Mouse (Mus musculus) stomach, postnatal 0 days (tissue): ENCODE data around the gene Nckipsd. TPM values are rescaled to one million over a fixed set of nuclear protein-coding genes. Genes with fewer than 3 reads are reported as not detected.

Experiments used
- ATAC-seq: fragments of 200-750 bp; cut with Nextera tagmentation; 2 replicates; pipeline ENCODE4 v1.8.0; 2017; ENCODE audit not compliant: low FRiP score, low TSS enrichment
- DNase-seq: peaks from one replicate; pipeline ENCODE4 v3.0.0-alpha.2; 2016; ENCODE audit warnings: low spot score
- H3K27ac ChIP-seq: fragments of 300-500 bp; sonication (generic); replicated peaks from 2 replicates; pipeline ENCODE4 v1.5.1; 2014; ENCODE audit warnings: mild to moderate bottlenecking, control low read depth
- H3K27me3 ChIP-seq: fragments of 300-500 bp; sonication (generic); 2 replicates; pipeline ENCODE4 v1.6.1; 2014; ENCODE audit warnings: low read length; ENCODE audit not compliant: control insufficient read depth, insufficient read depth
- H3K36me3 ChIP-seq: fragments of 300-500 bp; sonication (generic); 2 replicates; pipeline ENCODE4 v1.6.1; 2014; ENCODE audit warnings: low read length, mixed read lengths; ENCODE audit not compliant: control insufficient read depth, insufficient read depth
- H3K4me1 ChIP-seq: fragments of 300-500 bp; sonication (generic); replicated peaks from 2 replicates; pipeline ENCODE4 v1.6.1; 2014; ENCODE audit warnings: antibody characterized with exemption; ENCODE audit not compliant: control insufficient read depth, insufficient read depth
- H3K4me2 ChIP-seq: fragments of 300-500 bp; sonication (generic); replicated peaks from 2 replicates; pipeline ENCODE4 v1.6.1; 2014; ENCODE audit warnings: low read depth, mild to moderate bottlenecking, control low read depth, moderate library complexity
- H3K4me3 ChIP-seq: fragments of 300-500 bp; sonication (generic); 2 replicates; pipeline ENCODE4 v1.5.1; 2014; ENCODE audit warnings: low read depth, low read length, control low read depth
- H3K9ac ChIP-seq: fragments of 300-500 bp; sonication (generic); 2 replicates; pipeline ENCODE4 v1.6.1; 2014; ENCODE audit warnings: mild to moderate bottlenecking, low read length, control low read depth, mixed read lengths
- H3K9me3 ChIP-seq: fragments of 300-500 bp; sonication (generic); 2 replicates; pipeline ENCODE4 v1.6.1; 2016; ENCODE audit warnings: low read length; ENCODE audit not compliant: control insufficient read depth
- CTCF ChIP-seq: IDR thresholded peaks from 2 replicates; pipeline ENCODE4 v1.5.1; 2016; ENCODE audit warnings: antibody characterized with exemption, low read depth, mild to moderate bottlenecking, moderate library complexity
- EP300 ChIP-seq: optimal IDR thresholded peaks from 2 replicates; pipeline ENCODE3; 2016; ENCODE audit warnings: antibody characterized with exemption
- WGBS: fragments of 180-500 bp; shearing (Covaris S2); extraction: QIAGEN DNeasy Blood & Tissue Kit; methylation state at CpG from one replicate; pipeline ENCODE4 v1.1.7; 2014; 5-methylcytosine and 5-hydroxymethylcytosine counted together
- polyA plus RNA-seq: library from polyadenylated mRNA; unstranded; fragments of >200 nt; fragmentation: Nextera tagmentation; extraction: Ambion mirVana; gene quantifications from 2 replicates; pipeline ENCODE4 v1.2.1, GENCODE M21; 2015

Nckipsd gene
- polyA plus RNA-seq, 1 experiment from 2014 or later = 7.9 TPM

DNA sequence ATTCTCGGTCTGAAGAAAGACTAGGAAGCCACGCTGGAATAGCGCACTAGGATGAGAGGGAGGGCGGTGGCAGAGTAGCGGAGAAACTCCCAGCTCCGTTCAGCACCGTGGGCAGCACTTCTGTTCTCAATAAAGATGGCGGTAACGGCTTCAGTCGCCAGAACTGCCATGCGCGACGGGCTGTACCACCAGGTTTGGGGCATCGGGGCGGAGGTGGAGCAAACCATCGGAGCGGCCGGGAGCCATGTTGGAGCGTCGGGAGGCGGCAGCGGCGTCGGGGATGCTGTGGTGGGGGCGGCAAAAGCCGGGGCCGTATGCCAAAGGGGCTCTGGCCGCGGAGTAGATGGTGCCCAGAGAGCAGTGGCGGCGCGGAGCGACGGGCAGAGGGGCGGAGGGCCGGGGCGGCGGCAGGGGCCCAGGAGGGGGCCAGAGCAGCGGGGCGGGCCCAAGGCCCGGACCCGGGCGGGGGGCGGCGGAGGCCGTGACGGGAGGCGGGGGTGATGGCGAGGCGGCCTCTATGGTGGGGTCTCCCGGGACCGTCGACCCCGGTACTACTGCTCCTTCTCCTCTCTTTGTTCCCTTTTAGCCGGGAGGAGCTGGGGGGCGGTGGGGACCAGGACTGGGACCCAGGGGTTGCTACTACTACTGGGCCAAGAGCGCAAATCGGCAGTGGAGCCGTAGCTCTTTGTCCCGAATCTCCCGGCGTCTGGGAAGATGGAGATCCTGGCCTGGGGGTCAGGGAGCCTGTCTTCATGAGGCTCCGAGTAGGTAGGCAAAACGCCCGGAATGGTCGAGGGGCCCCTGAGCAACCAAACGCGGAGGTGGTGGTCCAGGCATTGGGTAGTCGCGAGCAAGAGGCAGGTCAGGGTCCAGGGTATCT lies 17.9 kb downstream of the Nckipsd start, which contains the start of gene Celsr3:
TSS of gene Celsr3 (plus strand) at position 501 of the 880 bp plus-strand sequence.
- Histone ChIP-seq H3K4me2 (peak within 1 kb of the TSS; percentile 69), H3K4me3 (peak within 1 kb of the TSS; percentile 31), H3K27ac (no peak within 1 kb of the TSS), H3K4me1 (0 out of 2 replicates have a peak, but pooled peaks cover 5% of the 10 kb centered on the region), H3K27me3 (peaks cover 21% of the 10 kb centered on the region), H3K9me3 (no peaks in the 10 kb centered on the region), H3K9ac (no peak within 1 kb of the TSS), H3K36me3 (no peaks in the 10 kb centered on the region)
- DNase-seq = peak; percentile 82
- peak; percentile 45; the same call in 1 of the 2 replicates for ATAC-seq
- TF ChIP-seq EP300 = no peak
- TF ChIP-seq CTCF = no peak
- 2% methylated on average over 52 of the region's 70 CpGs for WGBS

DNA sequence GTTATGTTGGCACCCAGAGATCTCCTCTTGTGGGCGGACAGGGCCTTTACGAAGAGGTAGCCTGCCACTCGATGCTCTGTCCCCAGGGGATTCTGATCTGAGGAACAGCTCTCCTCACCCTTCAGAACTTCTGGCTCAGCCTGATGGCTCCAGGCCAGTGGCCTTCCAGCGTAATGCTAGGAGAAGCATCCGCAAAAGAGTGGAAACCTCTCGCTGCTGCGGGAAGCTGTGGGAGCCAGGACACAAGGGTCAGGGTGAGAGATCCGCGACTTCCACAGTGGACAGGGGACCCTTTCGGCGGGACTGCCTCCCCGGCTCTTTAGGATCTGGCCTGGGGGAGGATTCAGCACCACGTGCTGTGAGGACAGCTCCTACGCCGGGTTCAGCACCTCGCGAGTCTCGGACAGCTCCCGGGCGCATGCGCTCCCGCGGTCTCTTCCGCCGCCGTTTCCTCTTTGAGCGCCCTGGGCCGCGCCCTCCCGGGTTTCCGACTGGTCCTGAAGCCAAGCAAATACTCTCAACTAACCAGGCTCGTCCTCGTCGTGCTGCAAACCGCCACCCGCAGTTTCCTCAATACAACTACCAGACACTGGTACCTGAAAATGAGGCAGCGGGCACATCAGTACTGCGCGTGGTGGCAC lies 18.7 kb downstream of the Nckipsd start:
- Histone ChIP-seq H3K36me3 (no peaks in the 10 kb centered on the region), H3K4me1 (peaks cover 8% of the 10 kb centered on the region), H3K9me3 (no peaks in the 10 kb centered on the region), H3K27me3 (peaks cover 21% of the 10 kb centered on the region), H3K4me3 (peak overlapping the region; percentile 31; the same call in 1 of the 2 replicates), H3K9ac (no peak overlapping the region), H3K4me2 (peak overlapping the region; percentile 69), H3K27ac (no peak overlapping the region)
- DNase-seq (peak; percentile 83), ATAC-seq (peak; percentile 66)
- 4% methylated on average over 39 of the region's 39 CpGs for WGBS
- TF ChIP-seq EP300 (no peak), CTCF (peak; percentile 7; the same call in 1 of the 2 replicates)

DNA sequence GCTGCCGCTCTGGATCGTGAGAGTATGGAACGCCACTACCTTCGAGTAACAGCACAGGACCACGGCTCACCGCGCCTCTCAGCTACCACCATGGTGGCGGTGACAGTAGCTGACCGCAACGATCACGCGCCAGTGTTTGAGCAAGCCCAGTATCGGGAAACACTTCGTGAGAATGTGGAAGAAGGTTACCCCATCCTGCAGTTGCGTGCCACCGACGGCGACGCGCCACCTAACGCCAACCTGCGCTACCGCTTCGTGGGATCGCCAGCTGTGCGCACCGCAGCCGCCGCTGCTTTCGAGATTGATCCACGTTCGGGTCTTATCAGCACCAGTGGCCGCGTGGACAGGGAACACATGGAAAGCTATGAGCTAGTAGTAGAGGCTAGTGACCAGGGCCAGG lies 19.3 kb downstream of the Nckipsd start:
- no peak for DNase-seq
- H3K4me2 ChIP-seq = peak overlapping the region; percentile 69
- no peak overlapping the region for H3K27ac ChIP-seq
- no peaks in the 10 kb centered on the region for H3K9me3 ChIP-seq
- H3K9ac ChIP-seq = no peak overlapping the region
- H3K27me3 ChIP-seq = peaks cover 21% of the 10 kb centered on the region
- ATAC-seq = no peak
- H3K4me1 ChIP-seq = peaks cover 10% of the 10 kb centered on the region
- H3K36me3 ChIP-seq = no peaks in the 10 kb centered on the region
- TF ChIP-seq EP300 = no peak
- TF ChIP-seq CTCF = peak; percentile 10; the same call in 1 of the 2 replicates
- peak overlapping the region; percentile 31; the same call in 1 of the 2 replicates for H3K4me3 ChIP-seq
- WGBS = 6% methylated on average over 34 of the region's 34 CpGs

DNA sequence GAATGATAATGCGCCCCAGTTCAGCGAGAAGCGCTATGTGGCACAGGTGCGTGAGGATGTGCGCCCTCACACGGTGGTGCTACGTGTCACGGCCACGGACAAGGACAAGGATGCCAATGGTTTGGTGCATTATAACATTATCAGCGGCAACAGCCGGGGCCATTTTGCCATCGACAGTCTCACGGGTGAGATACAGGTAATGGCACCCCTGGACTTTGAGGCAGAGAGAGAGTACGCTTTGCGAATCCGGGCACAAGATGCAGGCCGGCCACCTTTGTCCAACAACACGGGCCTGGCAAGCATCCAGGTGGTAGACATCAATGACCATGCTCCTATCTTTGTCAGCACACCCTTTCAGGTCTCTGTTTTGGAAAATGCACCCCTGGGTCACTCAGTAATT lies 19.7 kb downstream of the Nckipsd start:
- no peak overlapping the region for H3K4me2 ChIP-seq
- no peak overlapping the region for H3K4me3 ChIP-seq
- no peak for TF ChIP-seq EP300
- TF ChIP-seq CTCF = no peak
- ATAC-seq = no peak
- H3K9ac ChIP-seq = no peak overlapping the region
- peaks cover 10% of the 10 kb centered on the region for H3K4me1 ChIP-seq
- H3K9me3 ChIP-seq = no peaks in the 10 kb centered on the region
- no peak for DNase-seq
- peaks cover 21% of the 10 kb centered on the region for H3K27me3 ChIP-seq
- no peaks in the 10 kb centered on the region for H3K36me3 ChIP-seq
- H3K27ac ChIP-seq = no peak overlapping the region
- WGBS = 59% methylated on average over 18 of the region's 18 CpGs

GRCm38 (mm10) chr9:108831637-108832036 lies 23.5 kb downstream of the Nckipsd start:
- H3K9me3 ChIP-seq = no peaks in the 10 kb centered on the region
- H3K27ac ChIP-seq = no peak overlapping the region
- H3K27me3 ChIP-seq = peaks cover 3% of the 10 kb centered on the region; the same call in 1 of the 2 replicates
- peaks cover 10% of the 10 kb centered on the region for H3K4me1 ChIP-seq
- ATAC-seq (no peak), DNase-seq (no peak)
- no peak for TF ChIP-seq CTCF
- TF ChIP-seq EP300 = no peak
- peak overlapping the region; percentile 90 for H3K4me2 ChIP-seq
- 7% methylated on average over 23 of the region's 23 CpGs for whole genome bisulfite sequencing
- peak overlapping the region; percentile 46 for H3K4me3 ChIP-seq
- H3K36me3 ChIP-seq = no peaks in the 10 kb centered on the region
- H3K9ac ChIP-seq = peak overlapping the region; percentile 23; the same call in 1 of the 2 replicates
